Mouse (Mus musculus): ENCODE measurements at regions not wholly inside any gene's neighbourhood (a gene's known extent, or its start where the extent isn't known, plus 50 kb on each side); places are given as distances from the start of the nearest gene placed in this dataset.

DNA sequence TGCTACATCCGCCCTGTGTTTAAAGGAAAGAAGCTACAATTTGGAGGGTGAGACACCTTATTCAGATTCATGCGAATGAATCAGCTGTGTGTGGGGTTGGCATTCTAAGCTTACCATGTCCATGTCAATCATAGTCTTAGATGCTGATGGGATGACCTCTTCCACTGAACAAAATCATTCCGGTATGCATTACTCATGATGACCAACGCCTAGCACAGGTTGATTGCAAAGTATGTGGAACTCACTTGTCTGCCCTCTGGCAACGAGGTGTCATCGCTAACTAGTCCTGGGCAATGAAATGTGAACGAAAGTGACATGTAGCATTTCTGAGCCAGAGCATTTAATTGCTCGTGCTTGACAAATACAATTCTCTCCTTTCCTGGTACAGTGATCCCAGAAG is 339.7 kb downstream of the Rnf144b start:
- TF ChIP-seq CTCF (IDR thresholded peaks at IDR 0.05; ENCODE audit: borderline replicate concordance, insufficient read depth, low read length) (no peak), POLR2A (IDR thresholded peaks at IDR 0.05; ENCODE audit: low read depth, low read length) (no peak)
- Histone ChIP-seq H3K4me3 (ENCODE audit: insufficient read depth, low read length) (no peak overlapping the region), H3K27ac (ENCODE audit: insufficient read depth, low read length) (no peak overlapping the region), H3K4me1 (ENCODE audit: control insufficient read depth, insufficient read depth, low read length) (no peaks in the 10 kb centered on the region)

DNA sequence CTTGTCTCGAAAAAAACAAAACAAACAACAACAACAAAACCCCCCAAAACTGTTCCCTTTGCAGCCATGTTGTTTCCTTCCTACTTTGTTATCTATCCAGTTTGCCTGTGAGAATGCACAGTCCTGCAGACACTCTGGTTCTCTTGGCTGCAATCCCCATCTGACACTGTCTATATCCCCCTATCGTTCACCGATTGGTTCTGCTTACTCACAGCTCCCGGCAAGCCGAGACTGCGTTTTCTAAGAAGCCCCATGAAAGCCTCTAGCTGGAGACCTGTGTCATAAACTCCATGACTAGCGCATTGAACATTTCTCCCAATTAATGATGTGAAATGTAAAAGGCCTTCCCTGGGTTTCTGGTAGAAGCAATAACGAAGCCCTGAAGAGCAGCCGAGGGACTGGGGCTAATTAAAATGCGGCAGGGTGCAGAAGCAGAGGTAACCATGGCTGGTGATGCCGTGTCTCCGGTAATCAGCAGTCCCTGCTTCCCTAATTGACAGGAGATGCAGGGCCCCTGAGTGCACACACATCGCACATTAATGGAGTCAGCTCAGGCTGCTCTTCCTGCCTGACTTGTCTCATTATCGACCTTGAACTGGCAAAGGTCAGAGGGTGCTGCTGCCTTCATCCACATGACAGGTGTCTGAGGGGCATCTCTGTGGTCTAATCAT is 349.2 kb downstream of the Rnf144b start:
- no peak overlapping the region for H3K27ac ChIP-seq (ENCODE audit: insufficient read depth, low read length)
- no peaks in the 10 kb centered on the region for H3K4me1 ChIP-seq (ENCODE audit: control insufficient read depth, insufficient read depth, low read length)
- H3K4me3 ChIP-seq (ENCODE audit: insufficient read depth, low read length): no peak overlapping the region
- TF ChIP-seq POLR2A (IDR thresholded peaks at IDR 0.05; ENCODE audit: low read depth, low read length): no peak
- no peak for TF ChIP-seq CTCF (IDR thresholded peaks at IDR 0.05; ENCODE audit: borderline replicate concordance, insufficient read depth, low read length)

DNA sequence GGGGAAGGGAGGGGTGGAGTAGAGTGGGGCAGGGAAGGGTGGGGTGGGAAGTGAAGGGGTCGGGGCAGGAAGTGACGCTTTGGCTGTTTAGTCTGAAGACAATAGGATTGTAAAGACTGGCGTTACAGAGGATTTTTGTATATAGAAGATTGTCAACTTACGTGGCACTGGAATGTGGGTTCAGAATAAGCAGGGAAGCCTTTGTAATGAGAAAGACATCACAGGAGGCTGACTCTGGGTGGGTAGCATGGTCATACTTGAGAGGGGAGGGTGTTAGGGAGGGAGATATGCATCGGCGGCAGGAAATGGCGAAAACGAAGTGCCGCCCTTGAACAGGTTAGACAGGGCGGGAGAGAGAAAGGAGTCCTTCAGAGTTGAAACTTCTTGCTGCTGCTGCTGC is 357.7 kb downstream of the Rnf144b start:
- no peaks in the 10 kb centered on the region for H3K4me1 ChIP-seq (ENCODE audit: control insufficient read depth, insufficient read depth, low read length)

DNA sequence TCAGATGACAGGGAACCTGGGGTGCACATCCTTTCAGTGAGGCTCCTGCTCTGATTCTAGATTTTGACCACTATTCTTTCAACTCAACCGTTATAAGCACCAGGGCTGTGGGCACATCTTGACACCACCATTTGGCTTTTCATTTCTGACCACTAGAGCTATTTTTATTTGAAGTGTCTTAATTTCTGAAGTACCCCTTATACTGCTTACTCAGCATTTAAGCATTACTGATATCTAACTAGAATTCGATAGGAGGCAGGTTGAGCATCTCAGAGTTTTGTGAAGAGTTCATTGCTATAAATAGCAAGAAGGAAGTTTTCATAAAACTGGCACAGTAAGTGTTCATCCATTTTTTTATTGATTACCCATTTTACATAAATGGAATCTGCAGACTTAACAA is 362.4 kb downstream of the Rnf144b start:
- Histone ChIP-seq H3K4me1 (ENCODE audit: control insufficient read depth, insufficient read depth, low read length) (no peaks in the 10 kb centered on the region), H3K27ac (ENCODE audit: insufficient read depth, low read length) (no peak overlapping the region), H3K4me3 (ENCODE audit: insufficient read depth, low read length) (no peak overlapping the region)
- TF ChIP-seq POLR2A (IDR thresholded peaks at IDR 0.05; ENCODE audit: low read depth, low read length) (no peak), CTCF (IDR thresholded peaks at IDR 0.05; ENCODE audit: borderline replicate concordance, insufficient read depth, low read length) (no peak)

More for the DNA sequence above, 357.7 kb downstream of the Rnf144b start:
- no peak overlapping the region for H3K27ac ChIP-seq (ENCODE audit: insufficient read depth, low read length)
- no peak for TF ChIP-seq CTCF (IDR thresholded peaks at IDR 0.05; ENCODE audit: borderline replicate concordance, insufficient read depth, low read length)
- TF ChIP-seq POLR2A (IDR thresholded peaks at IDR 0.05; ENCODE audit: low read depth, low read length): no peak
- no peak overlapping the region for H3K4me3 ChIP-seq (ENCODE audit: insufficient read depth, low read length)

DNA sequence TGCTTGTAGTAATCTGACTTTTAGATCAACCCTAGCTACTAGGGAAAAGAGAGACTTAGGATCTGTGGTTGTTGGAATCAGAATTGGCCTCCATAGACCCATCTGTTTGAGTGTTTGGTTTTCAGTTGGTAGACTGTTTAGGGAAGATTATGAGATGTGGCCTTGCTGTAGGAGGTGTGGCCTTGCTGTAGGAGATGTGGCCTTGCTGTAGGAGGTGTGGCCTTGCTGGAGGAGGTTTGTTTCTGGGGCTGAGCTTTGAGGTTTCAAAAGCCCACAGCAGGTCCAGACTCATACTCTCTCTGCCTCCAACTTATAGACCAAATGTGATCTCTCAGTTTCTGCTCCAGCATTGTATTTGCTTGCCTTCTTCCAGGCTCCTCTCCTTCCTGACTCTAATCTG is 363.7 kb downstream of the Rnf144b start:
- TF ChIP-seq CTCF (IDR thresholded peaks at IDR 0.05; ENCODE audit: borderline replicate concordance, insufficient read depth, low read length) (no peak), POLR2A (IDR thresholded peaks at IDR 0.05; ENCODE audit: low read depth, low read length) (no peak)
- no peak overlapping the region for H3K4me3 ChIP-seq (ENCODE audit: insufficient read depth, low read length)
- H3K27ac ChIP-seq (ENCODE audit: insufficient read depth, low read length): no peak overlapping the region
- no peaks in the 10 kb centered on the region for H3K4me1 ChIP-seq (ENCODE audit: control insufficient read depth, insufficient read depth, low read length)

DNA sequence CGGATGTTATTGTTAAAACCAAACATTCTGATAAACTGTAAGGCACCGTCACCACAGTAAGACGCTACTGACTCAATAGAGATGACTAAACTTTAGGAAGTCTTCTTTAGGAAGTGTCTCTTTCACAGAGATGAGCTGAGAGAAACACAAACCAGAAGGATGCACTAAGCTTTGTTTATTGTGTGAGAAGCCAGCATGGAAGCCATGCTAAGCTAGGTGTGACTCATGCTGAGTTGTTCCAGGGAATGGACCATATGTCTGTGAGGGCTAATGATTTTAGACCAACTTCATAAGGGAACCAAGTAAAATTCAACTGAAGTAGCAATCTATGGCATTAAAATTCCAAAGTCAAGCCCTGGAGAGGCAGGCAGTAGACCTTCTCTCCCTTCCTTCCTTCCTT is 364.2 kb downstream of the Rnf144b start:
- no peak overlapping the region for H3K4me3 ChIP-seq (ENCODE audit: insufficient read depth, low read length)
- no peaks in the 10 kb centered on the region for H3K4me1 ChIP-seq (ENCODE audit: control insufficient read depth, insufficient read depth, low read length)
- TF ChIP-seq POLR2A (IDR thresholded peaks at IDR 0.05; ENCODE audit: low read depth, low read length): no peak
- no peak for TF ChIP-seq CTCF (IDR thresholded peaks at IDR 0.05; ENCODE audit: borderline replicate concordance, insufficient read depth, low read length)
- no peak overlapping the region for H3K27ac ChIP-seq (ENCODE audit: insufficient read depth, low read length)

DNA sequence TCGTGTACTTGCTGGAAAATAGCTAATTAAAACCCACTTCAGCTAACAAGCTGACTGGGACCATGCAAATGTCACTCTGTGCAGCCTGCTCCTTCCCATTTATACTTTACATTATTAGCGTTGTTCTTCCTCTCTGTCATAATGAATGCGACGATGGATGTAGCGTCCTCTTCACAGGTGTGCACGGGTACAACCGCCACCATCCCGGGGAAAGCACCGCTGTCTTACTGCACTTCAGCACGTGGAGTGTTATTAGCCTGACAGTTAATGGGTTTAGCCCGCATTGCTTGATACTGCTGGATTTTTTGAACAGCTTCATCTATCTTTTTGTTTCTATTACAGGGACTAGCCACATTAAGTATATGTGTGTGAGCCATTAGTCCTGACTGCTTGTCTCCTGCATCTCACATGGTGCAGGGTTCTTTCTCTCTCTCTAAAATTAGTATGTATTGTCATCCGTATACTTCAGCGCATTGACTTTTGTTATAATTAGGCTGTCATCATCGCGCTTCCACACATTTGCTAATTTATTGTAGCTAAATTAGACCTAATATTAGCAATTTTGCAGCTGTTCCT is 383.0 kb downstream of the Rnf144b start:
- no peak for TF ChIP-seq POLR2A (IDR thresholded peaks at IDR 0.05; ENCODE audit: low read depth, low read length)
- no peak for TF ChIP-seq CTCF (IDR thresholded peaks at IDR 0.05; ENCODE audit: borderline replicate concordance, insufficient read depth, low read length)
- Histone ChIP-seq H3K27ac (ENCODE audit: insufficient read depth, low read length) (no peak overlapping the region), H3K4me1 (ENCODE audit: control insufficient read depth, insufficient read depth, low read length) (peaks cover 2% of the 10 kb centered on the region; the same call in 1 of the 2 replicates), H3K4me3 (ENCODE audit: insufficient read depth, low read length) (no peak overlapping the region)

DNA sequence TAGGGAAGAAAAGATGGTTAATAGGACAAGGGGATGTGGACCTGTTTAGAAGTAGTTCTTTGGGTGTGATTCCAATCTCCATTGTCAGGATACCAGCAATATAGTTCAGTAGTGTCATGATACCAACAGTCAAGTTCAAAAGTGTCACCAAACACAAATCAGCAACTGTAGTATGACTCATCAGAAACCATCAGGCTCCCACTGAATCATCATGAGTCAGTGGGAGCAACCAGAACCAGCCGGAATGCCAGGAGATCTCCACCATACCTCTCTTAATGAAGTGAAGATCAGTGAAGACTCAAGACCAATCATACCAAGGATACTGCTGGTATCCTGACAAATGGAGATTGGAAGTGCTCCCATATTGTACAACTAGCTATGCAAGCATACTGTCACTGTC is 410.5 kb downstream of the Rnf144b start:
- no peak overlapping the region for H3K27ac ChIP-seq (ENCODE audit: insufficient read depth, low read length)
- TF ChIP-seq CTCF (IDR thresholded peaks at IDR 0.05; ENCODE audit: borderline replicate concordance, insufficient read depth, low read length): no peak
- no peaks in the 10 kb centered on the region; the same call in 1 of the 2 replicates for H3K4me1 ChIP-seq (ENCODE audit: control insufficient read depth, insufficient read depth, low read length)
- no peak overlapping the region for H3K4me3 ChIP-seq (ENCODE audit: insufficient read depth, low read length)

DNA sequence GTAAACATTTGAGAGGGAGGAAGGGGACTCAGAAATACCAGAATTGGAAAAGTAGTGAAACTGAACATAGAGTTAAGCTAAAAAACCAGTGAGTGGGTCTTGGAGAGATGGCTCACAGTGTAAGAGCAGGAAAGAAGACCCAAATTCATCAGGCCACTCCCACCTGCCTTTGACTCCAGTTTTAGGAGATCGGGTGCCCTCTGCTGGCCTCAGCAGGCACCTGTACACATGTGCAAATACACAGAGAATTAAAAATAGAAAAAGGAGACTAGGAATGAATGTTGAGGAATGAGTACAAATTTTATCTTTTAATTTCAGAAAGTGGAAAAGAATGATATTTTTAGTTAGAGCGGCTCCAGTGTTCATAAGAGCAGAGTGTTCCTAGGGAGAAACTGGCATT is 414.7 kb downstream of the Rnf144b start:
- H3K4me1 ChIP-seq (ENCODE audit: control insufficient read depth, insufficient read depth, low read length): no peaks in the 10 kb centered on the region; the same call in 1 of the 2 replicates
- no peak overlapping the region for H3K4me3 ChIP-seq (ENCODE audit: insufficient read depth, low read length)
- H3K27ac ChIP-seq (ENCODE audit: insufficient read depth, low read length): no peak overlapping the region
- TF ChIP-seq POLR2A (IDR thresholded peaks at IDR 0.05; ENCODE audit: low read depth, low read length) (no peak), CTCF (IDR thresholded peaks at IDR 0.05; ENCODE audit: borderline replicate concordance, insufficient read depth, low read length) (no peak)

DNA sequence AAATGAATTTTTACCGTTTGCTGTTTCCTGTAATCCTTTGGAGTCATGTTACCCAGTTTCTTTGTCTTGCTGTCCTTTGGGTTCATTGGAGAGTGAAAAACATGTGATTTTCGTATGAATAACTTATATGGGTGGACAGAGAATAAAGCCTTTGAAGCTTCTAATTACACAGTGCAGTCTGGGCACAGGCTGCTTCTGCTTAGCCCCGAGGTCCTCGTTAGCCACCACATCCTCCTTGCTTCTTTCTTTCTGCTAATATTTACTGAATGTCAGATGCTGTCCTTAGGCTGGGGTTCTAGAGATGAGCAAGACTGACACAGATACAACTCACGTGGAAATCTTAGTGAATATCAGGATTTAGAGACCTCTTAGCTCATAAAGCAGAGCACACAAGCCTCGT is 427.2 kb downstream of the Rnf144b start:
- H3K4me1 ChIP-seq (ENCODE audit: control insufficient read depth, insufficient read depth, low read length): no peaks in the 10 kb centered on the region
- H3K4me3 ChIP-seq (ENCODE audit: insufficient read depth, low read length): no peak overlapping the region
- TF ChIP-seq POLR2A (IDR thresholded peaks at IDR 0.05; ENCODE audit: low read depth, low read length): no peak
- no peak for TF ChIP-seq CTCF (IDR thresholded peaks at IDR 0.05; ENCODE audit: borderline replicate concordance, insufficient read depth, low read length)
- H3K27ac ChIP-seq (ENCODE audit: insufficient read depth, low read length): no peak overlapping the region
